Mouse (Mus musculus) ovary, postnatal 36 days (tissue): ENCODE measurements at regions not wholly inside any gene's neighbourhood (a gene's known extent, or its start where the extent isn't known, plus 50 kb on each side); places are given as distances from the start of the nearest gene placed in this dataset.
"Not testable (repeated sequence)": the region's sequence is repeated elsewhere in the genome, so short reads cannot be mapped to it uniquely, and the experiment has no call there.

Experiments used
- DNase-seq: peaks from one replicate; pipeline ENCODE4 v3.0.0; 2022; ENCODE audit warnings: low spot score, mixed read lengths

- no peak for DNase-seq
These were observed 78.8 kb downstream of the Tpbg start for GRCm38 (mm10) chr9:85920745-85921614.

- DNase-seq: no peak
These were observed 83.1 kb downstream of the Tpbg start for GRCm38 (mm10) chr9:85925259-85925658.

GRCm38 (mm10) chr9:85932209-85932608 lies 90.0 kb downstream of the Tpbg start:
- no peak for DNase-seq

- DNase-seq: not testable (repeated sequence)
These were observed 101.0 kb downstream of the Tpbg start for GRCm38 (mm10) chr9:85943066-85943684.

GRCm38 (mm10) chr9:85948495-85949137 lies 106.4 kb downstream of the Tpbg start:
- DNase-seq: no peak

GRCm38 (mm10) chr9:85951777-85952176 lies 109.6 kb downstream of the Tpbg start:
- DNase-seq: no peak

- no peak for DNase-seq
These were observed 127.9 kb downstream of the Tpbg start for GRCm38 (mm10) chr9:85970076-85970475.

- DNase-seq: no peak
These were observed 139.2 kb downstream of the Tpbg start for GRCm38 (mm10) chr9:85981428-85981827.

- not testable (repeated sequence) for DNase-seq
These were observed 141.3 kb downstream of the Tpbg start for GRCm38 (mm10) chr9:85983516-85983915.

GRCm38 (mm10) chr9:85985671-85986070 lies 143.5 kb downstream of the Tpbg start:
- no peak for DNase-seq

GRCm38 (mm10) chr9:85986142-85986541 lies 144.0 kb downstream of the Tpbg start:
- DNase-seq: no peak

- DNase-seq: no peak
These were observed 160.8 kb downstream of the Tpbg start for GRCm38 (mm10) chr9:86002996-86003395.

- DNase-seq: no peak
These were observed 169.5 kb downstream of the Tpbg start for GRCm38 (mm10) chr9:86011661-86012060.

- DNase-seq: no peak
These were observed 173.7 kb downstream of the Tpbg start for GRCm38 (mm10) chr9:86015841-86016240.

GRCm38 (mm10) chr9:86020133-86020532 lies 178.0 kb downstream of the Tpbg start:
- no peak for DNase-seq

GRCm38 (mm10) chr9:86020765-86021164 lies 178.6 kb downstream of the Tpbg start:
- no peak for DNase-seq

GRCm38 (mm10) chr9:86030738-86031137 lies 188.6 kb downstream of the Tpbg start:
- DNase-seq: no peak

- no peak for DNase-seq
These were observed 201.9 kb downstream of the Tpbg start for GRCm38 (mm10) chr9:86044098-86044497.

- no peak for DNase-seq
These were observed 215.9 kb downstream of the Tpbg start for GRCm38 (mm10) chr9:86058116-86058515.

- DNase-seq: no peak
These were observed 217.9 kb downstream of the Tpbg start for GRCm38 (mm10) chr9:86060049-86060448.

- no peak for DNase-seq
These were observed 219.1 kb downstream of the Tpbg start for GRCm38 (mm10) chr9:86061230-86061629.

GRCm38 (mm10) chr9:86079275-86079674 lies 237.1 kb downstream of the Tpbg start:
- DNase-seq: no peak

- no peak for DNase-seq
These were observed 239.7 kb downstream of the Tpbg start for GRCm38 (mm10) chr9:86081873-86082272.
